Mouse (Mus musculus) neural tube, embryonic 14.5 days (tissue): ENCODE data around the gene Insig2. TPM values are rescaled to one million over a fixed set of nuclear protein-coding genes. Genes with fewer than 3 reads are reported as not detected.

Experiments used
- ATAC-seq: fragments of 200-750 bp; cut with Nextera tagmentation; 2 replicates; pipeline ENCODE4 v1.8.0; 2017; ENCODE audit warnings: low read depth, mild to moderate bottlenecking, moderate TSS enrichment, moderate library complexity
- H3K27ac ChIP-seq: fragments of 300-500 bp; sonication (generic); 2 replicates; pipeline ENCODE4 v1.5.1; 2014; ENCODE audit warnings: low read depth, mild to moderate bottlenecking, control low read depth, low read length, moderate library complexity, mixed read lengths
- H3K27me3 ChIP-seq: fragments of 300-500 bp; sonication (generic); 2 replicates; pipeline ENCODE4 v1.6.1; 2014; ENCODE audit warnings: low read length; ENCODE audit not compliant: control insufficient read depth, insufficient read depth
- H3K36me3 ChIP-seq: fragments of 300-500 bp; sonication (generic); 2 replicates; pipeline ENCODE4 v1.6.1; 2014; ENCODE audit warnings: low read length, mixed read lengths; ENCODE audit not compliant: control insufficient read depth, insufficient read depth
- H3K4me1 ChIP-seq: fragments of 300-500 bp; sonication (generic); 2 replicates; pipeline ENCODE4 v1.6.1; 2014; ENCODE audit warnings: low read length; ENCODE audit not compliant: control insufficient read depth, insufficient read depth
- H3K4me2 ChIP-seq: fragments of 300-500 bp; sonication (generic); 2 replicates; pipeline ENCODE4 v1.6.1; 2014; ENCODE audit warnings: mild to moderate bottlenecking, low read depth, low read length, control low read depth
- H3K4me3 ChIP-seq: fragments of 300-500 bp; sonication (generic); 2 replicates; pipeline ENCODE4 v1.5.1; 2014; ENCODE audit warnings: low read depth, low read length, control low read depth, mixed read lengths
- H3K9ac ChIP-seq: fragments of 300-500 bp; sonication (generic); replicated peaks from 2 replicates; pipeline ENCODE4 v1.6.1; 2014; ENCODE audit warnings: low read depth, mild to moderate bottlenecking, control low read depth, low read length, mixed read lengths
- H3K9me3 ChIP-seq: fragments of 300-500 bp; sonication (generic); 2 replicates; pipeline ENCODE4 v1.6.1; 2016; ENCODE audit warnings: low read length; ENCODE audit not compliant: control insufficient read depth
- WGBS: fragments of 180-500 bp; shearing (Covaris S2); extraction: QIAGEN DNeasy Blood & Tissue Kit; methylation state at CpG from one replicate; pipeline ENCODE4 v1.1.7; 2014; 5-methylcytosine and 5-hydroxymethylcytosine counted together
- polyA plus RNA-seq: library from polyadenylated mRNA; unstranded; fragments of >200 nt; fragmentation: Nextera tagmentation; extraction: Ambion mirVana; gene quantifications from 2 replicates; pipeline ENCODE4 v1.2.1, GENCODE M21; 2014

Insig2 gene
- polyA plus RNA-seq, 1 experiment from 2014 or later: 26.4 TPM

- Histone ChIP-seq H3K9me3 (no peaks in the 10 kb centered on the region), H3K4me1 (no peaks in the 10 kb centered on the region), H3K27me3 (no peaks in the 10 kb centered on the region), H3K4me2 (no peak overlapping the region), H3K27ac (no peak overlapping the region), H3K9ac (no peak overlapping the region), H3K4me3 (no peak overlapping the region), H3K36me3 (no peaks in the 10 kb centered on the region)
- WGBS: 61% methylated on average over 9 of the region's 9 CpGs
- no peak for ATAC-seq
Measured at GRCm38 (mm10) chr1:121260171-121260741, 72.1 kb downstream of the Insig2 start.

Other genes starting within 250 kb of the Insig2 start
- gene Ccdc93, start 98.5 kb upstream of the Insig2 start, polyA plus RNA-seq: 12.7 and 13.6 TPM in 2 replicates
- 0.67 and 1.1 TPM in 2 replicates for gene Htr5b, start 195.9 kb upstream of the Insig2 start, polyA plus RNA-seq
- 37.1 and 39.4 TPM in 2 replicates for gene Ddx18, start 235.4 kb upstream of the Insig2 start, polyA plus RNA-seq